Mouse (Mus musculus) left cerebral cortex, adult 2 months (tissue): ENCODE data around the gene Kctd13. TPM values are rescaled to one million over a fixed set of nuclear protein-coding genes. Genes with fewer than 3 reads are reported as not detected.

Source experiments
- DNase-seq, 2 experiments: peaks; one replicate each; pipeline ENCODE4 v3.0.0; 2021 to 2022; ENCODE audit warnings: low spot score in 2 of 2, mixed read lengths in 1 of 2; ENCODE audit errors: extremely low spot score in 1 of 2
- H3K27ac ChIP-seq: fragments of 200-600 bp; 2 replicates; pipeline ENCODE4 v1.8.1; 2022
- H3K4me3 ChIP-seq: fragments of 200-600 bp; 2 replicates; pipeline ENCODE4 v1.8.1; 2022
- CTCF ChIP-seq: fragments of 200-600 bp; IDR thresholded peaks from 2 replicates; pipeline ENCODE4 v1.8.1; 2022; ENCODE audit warnings: antibody characterized with exemption, mild to moderate bottlenecking, moderate library complexity
- intact Hi-C: fragments of 180-260 bp; cut with DNase I; formaldehyde crosslinking; loops from one replicate; pipeline ENCODE4 v1.15.1; 2025
- total RNA-seq, 2 experiments: library from RNA; stranded (reverse); gene quantifications; 2 replicates each; pipeline ENCODE4 v1.2.3; 2021

The Kctd13 gene
- total RNA-seq, 2 experiments from 2014 or later = 135 to 146 TPM

DNA sequence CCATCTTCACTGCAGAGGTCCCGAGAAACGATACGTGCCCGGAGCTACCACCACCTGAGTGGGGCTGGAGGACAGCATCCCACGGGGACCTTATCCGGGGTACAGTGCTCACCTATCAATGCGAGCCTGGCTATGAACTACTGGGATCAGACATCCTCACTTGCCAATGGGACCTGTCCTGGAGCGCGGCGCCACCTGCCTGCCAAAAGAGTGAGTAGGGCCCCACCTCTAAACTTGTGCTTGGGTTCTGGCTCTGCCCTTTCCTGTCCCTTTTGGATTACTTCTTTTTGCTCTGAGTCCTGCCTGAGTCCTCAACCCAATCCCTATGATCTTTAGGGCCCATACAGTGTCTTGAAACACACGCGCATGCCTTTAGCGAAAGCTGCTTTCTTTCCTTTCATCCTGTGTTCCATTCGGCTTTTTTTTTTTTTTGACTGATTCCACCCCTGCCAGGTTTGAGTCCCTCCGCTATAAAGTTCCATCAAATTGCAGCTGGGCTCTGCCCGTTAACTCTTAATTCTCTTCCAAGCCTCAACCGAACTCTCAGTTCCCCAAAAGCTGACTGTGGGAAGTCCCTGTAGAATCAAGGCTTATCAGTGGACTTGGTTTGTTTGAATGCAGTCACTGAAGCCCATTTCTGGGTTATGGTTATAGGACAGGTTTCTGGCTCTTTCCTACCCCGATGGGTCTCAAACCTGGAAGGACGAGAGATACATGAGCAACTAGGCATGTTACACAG lies 35.0 kb downstream of the Kctd13 start:
- no peak overlapping the region for H3K4me3 ChIP-seq
- H3K27ac ChIP-seq = no peak overlapping the region
- DNase-seq = no peak
- peak; percentile 40 for TF ChIP-seq CTCF
- intact Hi-C loops = no loop called here

GRCm38 (mm10) chr7:126965568-126965967 lies 36.9 kb downstream of the Kctd13 start:
- Histone ChIP-seq H3K27ac (no peak overlapping the region), H3K4me3 (no peak overlapping the region)
- intact Hi-C loops = no loop called here
- DNase-seq = no peak
- TF ChIP-seq CTCF = no peak

GRCm38 (mm10) chr7:126967361-126967760 lies 38.7 kb downstream of the Kctd13 start:
- TF ChIP-seq CTCF = no peak
- Histone ChIP-seq H3K27ac (no peak overlapping the region), H3K4me3 (no peak overlapping the region)
- DNase-seq = no peak
- intact Hi-C loops = no loop called here

GRCm38 (mm10) chr7:126975493-126975892 lies 46.8 kb downstream of the Kctd13 start:
- Histone ChIP-seq H3K27ac (peak overlapping the region; percentile 100), H3K4me3 (peak overlapping the region; percentile 7; the same call in 1 of the 2 replicates)
- TF ChIP-seq CTCF = no peak
- intact Hi-C loops = no loop called here
- DNase-seq = no peak

GRCm38 (mm10) chr7:126975893-126975949 lies 47.0 kb downstream of the Kctd13 start, which contains the start of gene Cdipt:
Cdipt (plus strand) TSS chr7:126975914.
- intact Hi-C loops = no loop called here
- no peak for DNase-seq
- no peak for TF ChIP-seq CTCF
- H3K4me3 ChIP-seq = peak within 1 kb of the TSS; percentile 99
- peak within 1 kb of the TSS; percentile 100 for H3K27ac ChIP-seq

DNA sequence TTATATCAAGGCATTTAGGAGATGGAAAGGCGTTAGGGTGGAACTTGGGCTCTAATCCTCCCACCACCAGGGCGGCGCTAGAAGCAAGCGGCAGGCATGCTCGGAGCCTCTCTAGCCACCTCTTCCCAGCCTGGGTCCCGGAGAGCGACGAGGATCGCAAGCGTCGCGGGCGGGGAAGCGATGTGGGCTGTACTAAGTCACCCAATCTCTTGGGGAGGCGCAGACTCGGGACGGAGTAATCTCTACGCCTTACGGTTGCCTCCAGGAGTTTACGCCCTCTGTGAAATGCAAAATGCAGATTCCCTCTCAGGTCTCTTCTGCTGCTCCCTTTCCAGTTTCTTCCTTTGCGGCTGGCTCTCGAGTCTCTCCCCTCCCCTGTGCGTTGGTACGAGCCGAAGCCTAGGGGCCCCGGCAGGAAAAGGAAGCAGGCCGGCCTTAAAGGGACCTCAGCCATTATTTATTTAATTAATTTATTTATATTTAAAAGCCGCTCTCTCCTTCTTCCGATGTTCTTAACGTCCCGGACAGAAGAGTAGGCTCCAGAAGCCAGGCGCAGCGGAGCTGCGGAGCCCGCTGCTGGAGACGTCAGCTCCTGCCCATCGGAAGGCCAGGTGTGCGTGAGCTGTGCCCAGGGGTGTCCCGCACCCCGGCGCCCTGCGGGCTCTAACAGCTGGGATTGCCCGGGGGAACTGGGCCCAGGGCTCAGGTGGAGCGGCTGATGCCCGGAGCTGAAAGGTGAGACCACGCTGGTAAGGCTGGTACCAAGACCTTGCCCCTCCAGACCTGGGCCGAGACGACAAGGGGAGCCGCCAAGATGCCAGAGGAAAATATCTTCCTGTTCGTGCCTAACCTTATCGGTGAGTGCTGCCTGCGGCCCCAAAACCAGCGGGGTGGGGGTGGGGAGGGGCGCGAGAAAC lies 47.5 kb downstream of the Kctd13 start, which contains the start of gene Cdiptos:
TSS of gene Cdiptos (minus strand) at position 149 of the 917 bp plus-strand sequence.
- Histone ChIP-seq H3K27ac (peak within 1 kb of the TSS; percentile 100), H3K4me3 (peak within 1 kb of the TSS; percentile 99)
- DNase-seq = peak; percentile 94 to 96
- peak; percentile 99 for TF ChIP-seq CTCF
- intact Hi-C loops = loop anchor here (1.0 to 2.0 kb wide), 2 partner anchors 41 to 51 kb away; partner anchors contain the start of genes Maz, Pagr1a and Pagr1b

GRCm38 (mm10) chr7:126976878-126977459 lies 48.3 kb downstream of the Kctd13 start:
- intact Hi-C loops = loop anchor here (1.0 to 2.0 kb wide), 2 partner anchors 40 to 50 kb away; partner anchors contain the start of genes Maz, Pagr1a and Pagr1b
- Histone ChIP-seq H3K4me3 (peak overlapping the region; percentile 99), H3K27ac (peak overlapping the region; percentile 100)
- no peak for TF ChIP-seq CTCF
- DNase-seq = no peak

GRCm38 (mm10) chr7:126978841-126979240 lies 50.2 kb downstream of the Kctd13 start:
- no peak for DNase-seq
- Histone ChIP-seq H3K4me3 (no peak overlapping the region), H3K27ac (no peak overlapping the region)
- intact Hi-C loops = no loop called here
- TF ChIP-seq CTCF = no peak

DNA sequence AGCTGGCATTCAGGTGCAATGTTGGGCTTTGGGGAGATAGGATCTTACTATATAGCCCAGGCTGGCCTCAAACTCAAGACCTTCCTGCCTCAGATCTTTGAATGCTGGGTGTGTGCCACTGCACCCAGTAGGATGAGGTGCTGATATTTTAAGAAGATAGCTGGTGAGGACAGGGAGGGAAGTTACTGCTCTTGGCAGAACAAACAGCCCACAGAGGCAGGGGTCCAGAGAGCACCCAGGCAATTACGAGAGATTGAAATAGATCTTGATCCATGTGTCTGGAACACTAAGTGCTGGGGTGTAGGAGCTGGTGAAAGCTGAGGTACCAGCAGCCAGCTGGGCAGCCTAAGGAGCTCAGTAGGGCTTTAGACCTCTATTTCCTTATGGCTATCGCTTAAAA lies 52.9 kb downstream of the Kctd13 start:
- intact Hi-C loops = no loop called here
- Histone ChIP-seq H3K4me3 (no peak overlapping the region), H3K27ac (no peak overlapping the region)
- TF ChIP-seq CTCF = no peak
- DNase-seq = no peak

GRCm38 (mm10) chr7:126982054-126982453 lies 53.4 kb downstream of the Kctd13 start:
- no peak overlapping the region for H3K27ac ChIP-seq
- no peak for TF ChIP-seq CTCF
- no peak overlapping the region for H3K4me3 ChIP-seq
- DNase-seq = no peak
- intact Hi-C loops = no loop called here

DNA sequence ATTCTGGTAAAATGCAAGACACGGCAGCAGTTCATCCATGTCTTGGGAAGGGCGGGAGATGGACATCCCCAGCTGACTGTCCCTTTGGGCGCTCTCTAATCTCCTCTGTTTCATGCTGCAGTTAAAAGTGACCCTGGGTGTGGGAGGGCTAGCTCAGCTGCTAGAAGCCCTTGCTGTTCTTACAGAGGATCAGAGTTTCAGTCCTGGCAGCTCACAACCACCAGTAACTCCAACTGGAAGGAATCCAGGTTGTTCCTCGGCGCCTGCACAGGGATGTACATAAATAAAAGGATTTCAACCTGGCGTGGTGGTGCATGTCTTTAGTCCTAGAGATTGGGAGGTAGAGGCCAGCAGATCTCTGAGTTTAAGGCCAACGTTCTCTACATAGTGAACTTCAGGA lies 54.4 kb downstream of the Kctd13 start:
- no peak for TF ChIP-seq CTCF
- intact Hi-C loops = no loop called here
- no peak for DNase-seq
- no peak overlapping the region for H3K4me3 ChIP-seq
- H3K27ac ChIP-seq = peak overlapping the region; percentile 28; the same call in 1 of the 2 replicates

DNA sequence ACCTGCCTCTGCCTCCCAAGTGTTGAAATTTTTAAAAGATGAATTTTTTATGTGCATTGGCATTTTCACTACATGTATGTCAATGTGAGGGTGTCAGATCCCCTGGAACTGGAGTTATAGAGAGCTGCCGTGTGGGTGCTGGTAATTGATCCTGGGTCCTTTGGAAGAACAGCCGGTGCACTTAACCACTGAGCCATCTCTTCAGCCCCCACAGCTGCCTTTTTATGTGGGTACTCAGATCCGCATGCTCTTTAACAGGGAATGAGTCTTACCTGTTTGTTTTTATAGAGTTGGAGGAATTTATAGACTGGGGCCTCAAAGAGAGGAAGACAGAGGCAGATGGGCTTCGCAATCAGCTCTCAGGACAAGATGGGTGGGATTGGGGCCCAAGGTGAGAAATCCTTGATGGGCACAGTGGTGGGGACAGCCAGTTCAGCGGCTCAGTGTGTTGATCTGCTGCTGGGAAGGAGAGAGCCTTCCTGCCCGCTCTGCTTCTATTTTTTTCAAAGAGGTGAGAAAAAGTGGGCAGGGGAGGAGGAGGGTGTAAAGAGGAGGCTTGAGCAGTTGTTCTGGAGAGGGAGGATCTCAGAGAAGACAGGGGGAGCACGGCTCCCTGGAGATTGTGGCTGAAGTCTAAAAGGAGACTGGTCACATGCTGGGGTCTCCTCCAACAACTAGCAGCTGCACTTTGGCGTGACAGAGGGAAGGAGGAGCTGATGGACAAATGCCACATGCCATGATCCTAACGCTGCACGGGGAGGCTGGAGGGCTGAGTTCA lies 56.2 kb downstream of the Kctd13 start:
- Histone ChIP-seq H3K27ac (peak overlapping the region; percentile 45), H3K4me3 (no peak overlapping the region)
- intact Hi-C loops = loop anchor here (1.0 kb wide), 2 partner anchors 23 to 127 kb away; no protein-coding TSS in a partner anchor
- no peak; the same call in 1 of the 2 replicates for TF ChIP-seq CTCF
- peak in 1 of 2 experiments; percentile 49 for DNase-seq
